ENCODE assay signal across 23 mouse cellular contexts in genomic region chr3:94881840-94882239, GRCm38 (mm10). TPM values are rescaled to one million over a fixed set of nuclear protein-coding genes. Genes with fewer than 3 reads are reported as not detected.
DNase-seq lines count a peak whose midpoint lies in the region; ATAC-seq and TF ChIP-seq lines count a peak whose summit lies in the region.
"Had no signal": no experiment of that assay in that cellular context is flagged by ENCODE, and none has a peak within 500 bp of the region (broad histone marks: within the 10 kb centered on the region; RNA-seq: fewer than 3 reads in every experiment).

No protein-coding gene starts in this region.

- H3K4me3 ChIP-seq in heart, adult 2 months: no peak overlapping the region
- no peak overlapping the region for H3K4me3 ChIP-seq in heart, embryonic 12.5 days
- no peak overlapping the region for H3K4me3 ChIP-seq in liver, adult 2 months (ENCODE audit: insufficient read depth, low read depth, low read length)
- no peak overlapping the region for H3K4me3 ChIP-seq in liver, embryonic 11.5 days (ENCODE audit: low read depth, low read length)
- H3K4me3 ChIP-seq in myocyte: no peak overlapping the region
- H3K4me3 ChIP-seq: embryonic facial prominence, embryonic 10.5 days; embryonic facial prominence, embryonic 12.5 days; forebrain, embryonic 13.5 days; forebrain, embryonic 15.5 days had no signal

- H3K27me3 ChIP-seq in heart, adult 2 months (ENCODE audit: control insufficient read depth, insufficient read depth, low read length): no peaks in the 10 kb centered on the region
- H3K27me3 ChIP-seq in heart, embryonic 12.5 days (replicated peaks): no peaks in the 10 kb centered on the region
- no peaks in the 10 kb centered on the region for H3K27me3 ChIP-seq in liver, adult 2 months (ENCODE audit: control insufficient read depth, insufficient read depth, low read length)
- no peaks in the 10 kb centered on the region for H3K27me3 ChIP-seq in liver, embryonic 11.5 days (replicated peaks; ENCODE audit: control insufficient read depth, insufficient read depth, low read length)
- H3K27me3 ChIP-seq in myocyte (ENCODE audit: control insufficient read depth, insufficient read depth, insufficient read length): no peaks in the 10 kb centered on the region
- H3K27me3 ChIP-seq: embryonic facial prominence, embryonic 12.5 days; forebrain, embryonic 13.5 days; forebrain, embryonic 15.5 days; Patski had no signal

- peaks cover 9% of the 10 kb centered on the region for H3K36me3 ChIP-seq in heart, adult 2 months (ENCODE audit: control insufficient read depth, insufficient read depth, low read length)
- H3K36me3 ChIP-seq in heart, embryonic 12.5 days: peaks cover 78% of the 10 kb centered on the region
- peaks cover 40% of the 10 kb centered on the region for H3K36me3 ChIP-seq in liver, adult 2 months (ENCODE audit: control insufficient read depth, insufficient read depth, low read length)
- peaks cover 44% of the 10 kb centered on the region for H3K36me3 ChIP-seq in liver, embryonic 11.5 days (ENCODE audit: control insufficient read depth, insufficient read depth, low read length)
- peaks cover 58% of the 10 kb centered on the region for H3K36me3 ChIP-seq in myocyte (ENCODE audit: control insufficient read depth, insufficient read depth)

- H3K79me2 ChIP-seq in heart, adult 2 months (replicated peaks; ENCODE audit: control insufficient read depth, insufficient read depth, low read length): no peaks in the 10 kb centered on the region
- H3K79me2 ChIP-seq in liver, adult 2 months (ENCODE audit: control insufficient read depth, insufficient read depth, low read length): peaks cover 6% of the 10 kb centered on the region; the same call in 1 of the 2 replicates
- peaks cover 16% of the 10 kb centered on the region for H3K79me2 ChIP-seq in myocyte (ENCODE audit: control insufficient read depth, insufficient read depth)

- H3K9ac ChIP-seq in heart, adult 2 months (ENCODE audit: low read depth, low read length): no peak overlapping the region
- no peak overlapping the region for H3K9ac ChIP-seq in heart, embryonic 12.5 days
- H3K9ac ChIP-seq in liver, adult 2 months (ENCODE audit: low read depth, low read length): no peak overlapping the region
- H3K9ac ChIP-seq in liver, embryonic 11.5 days (ENCODE audit: low read depth, low read length): no peak overlapping the region
- H3K9ac ChIP-seq: embryonic facial prominence, embryonic 12.5 days; forebrain, embryonic 13.5 days; forebrain, embryonic 15.5 days; forebrain, postnatal 0 days had no signal

- no peaks in the 10 kb centered on the region for H3K9me3 ChIP-seq in heart, embryonic 12.5 days (replicated peaks)
- no peaks in the 10 kb centered on the region for H3K9me3 ChIP-seq in liver, embryonic 11.5 days (ENCODE audit: control insufficient read depth, low read length)
- H3K9me3 ChIP-seq: embryonic facial prominence, embryonic 10.5 days; embryonic facial prominence, embryonic 12.5 days; forebrain, embryonic 13.5 days; forebrain, embryonic 15.5 days had no signal

- H3ac ChIP-seq in myocyte (ENCODE audit: control insufficient read depth, insufficient read length): no peak overlapping the region

- no peak for DNase-seq in heart, adult 2 months
- no peak for DNase-seq in liver, adult 2 months (ENCODE audit: extremely low read depth, low read depth, low spot score)
- no peak for DNase-seq in liver, embryonic 11.5 days (ENCODE audit: low spot score)
- DNase-seq in thymus, postnatal 25 days: no peak
- DNase-seq: adrenal gland, adult 8-10 months; adrenal gland, postnatal 14 days; adrenal gland, postnatal 36 days; B cell, adult 2 months; cerebellum, adult 11-12 months; cerebellum, adult 2 months; cerebellum, adult 9-10 months; cerebellum, postnatal 10 days; cerebellum, postnatal 25 days; forebrain, postnatal 0 days had no signal

- peaks cover 4% of the 10 kb centered on the region for H3K4me1 ChIP-seq in heart, adult 2 months (ENCODE audit: control insufficient read depth, insufficient read depth, low read length)
- peaks cover 15% of the 10 kb centered on the region for H3K4me1 ChIP-seq in heart, embryonic 12.5 days (replicated peaks)
- peaks cover 14% of the 10 kb centered on the region for H3K4me1 ChIP-seq in liver, adult 2 months (ENCODE audit: control insufficient read depth, insufficient read depth, low read length)
- H3K4me1 ChIP-seq in liver, embryonic 11.5 days (replicated peaks; ENCODE audit: control insufficient read depth, insufficient read depth, low read length): peaks cover 11% of the 10 kb centered on the region

- H3K27ac ChIP-seq in heart, adult 2 months: no peak overlapping the region
- no peak overlapping the region for H3K27ac ChIP-seq in heart, embryonic 12.5 days (ENCODE audit: poor library complexity, severe bottlenecking)
- H3K27ac ChIP-seq in liver, adult 2 months (replicated peaks; ENCODE audit: insufficient read depth, low read depth, low read length): 0 out of 2 replicates have a peak overlapping the region, but pooled peaks have one; percentile 5
- H3K27ac ChIP-seq in liver, embryonic 11.5 days (ENCODE audit: low read depth, low read length): no peak overlapping the region
- H3K27ac ChIP-seq: embryonic facial prominence, embryonic 10.5 days; embryonic facial prominence, embryonic 12.5 days; forebrain, embryonic 13.5 days; forebrain, embryonic 15.5 days had no signal

- no peak for TF ChIP-seq EP300 in heart, adult 2 months (IDR thresholded peaks at IDR 0.05; ENCODE audit: insufficient read depth, low read depth, low read length)

- intact Hi-C loops in heart, adult 2 months (cut with DNase I): no loop called here

- TF ChIP-seq POLR2A in heart, adult 2 months (IDR thresholded peaks at IDR 0.05; ENCODE audit: insufficient read depth, low read depth, low read length): 0 out of 2 replicates have a peak, but pooled peaks have one; percentile 9
- no peak for TF ChIP-seq POLR2A in liver, adult 2 months (IDR thresholded peaks at IDR 0.05; ENCODE audit: extremely low read depth, insufficient read depth, low read length)
- no peak for TF ChIP-seq POLR2A in myocyte (IDR thresholded peaks at IDR 0.05; ENCODE audit: insufficient read length, low read depth)

- no peak overlapping the region for H3K4me2 ChIP-seq in heart, embryonic 12.5 days
- H3K4me2 ChIP-seq in liver, embryonic 11.5 days: no peak overlapping the region
- H3K4me2 ChIP-seq in myocyte (ENCODE audit: low read depth): no peak overlapping the region
- H3K4me2 ChIP-seq: embryonic facial prominence, embryonic 12.5 days; forebrain, embryonic 13.5 days; forebrain, embryonic 15.5 days had no signal

- no peak for ATAC-seq in heart, embryonic 12.5 days (ENCODE audit: insufficient number of reproducible peaks, low FRiP score)
- ATAC-seq in liver, embryonic 11.5 days (replicated peaks; ENCODE audit: low FRiP score): no peak
- ATAC-seq: activated CD4-positive, CD25-positive, alpha-beta regulatory T cell, adult 4 months; CD4-positive, CD25-positive, alpha-beta regulatory T cell, adult 4 months; forebrain, embryonic 13.5 days; forebrain, embryonic 15.5 days; forebrain, postnatal 0 days; Patski had no signal

- WGBS in heart, adult 2 months: 67% methylated on average over 4 of the region's 4 CpGs
- 70% methylated on average over 4 of the region's 4 CpGs for WGBS in heart, embryonic 12.5 days
- 52% methylated on average over 4 of the region's 4 CpGs for WGBS in liver, adult 2 months
- 78% methylated on average over 4 of the region's 4 CpGs for WGBS in liver, embryonic 11.5 days

- TF ChIP-seq CTCF in heart, adult 2 months (IDR thresholded peaks at IDR 0.05): no peak
- no peak for TF ChIP-seq CTCF in liver, adult 2 months (IDR thresholded peaks at IDR 0.05; ENCODE audit: low read depth, low read length)

TF ChIP-seq in myocyte, 11 proteins besides CTCF, POLR2A, EP300 and RAD21:
- TF ChIP-seq CEBPB (IDR thresholded peaks at IDR 0.05; ENCODE audit: insufficient read depth, poor library complexity, severe bottlenecking): no peak
- peak; percentile 63 for TF ChIP-seq POLR2AphosphoS2 (IDR thresholded peaks at IDR 0.05; ENCODE audit: insufficient read length, low read depth)

RNA-seq across cellular contexts. Expression of gene Psmb4, which starts 4.9 kb away (rescaled TPM):
- 100 to 1,000 TPM; 212 to 223 TPM for total RNA-seq in heart, adult 2 months (2021)
- 232 and 374 TPM in 2 replicates for polyA plus RNA-seq in heart, adult 2 months (2012; rRNA removed)
- polyA plus RNA-seq in heart, embryonic 12.5 days (2016; fragmentation: Nextera tagmentation; extraction: Ambion mirVana): 232 and 235 TPM in 2 replicates
- total RNA-seq in liver, adult 2 months (2014; rRNA removed): 246 and 264 TPM in 2 replicates
- polyA plus RNA-seq in liver, adult 2 months (2012; rRNA removed): 266 and 271 TPM in 2 replicates
- 342 and 349 TPM in 2 replicates for polyA plus RNA-seq in liver, embryonic 11.5 days (2014; fragmentation: Nextera tagmentation; extraction: Ambion mirVana)
- polyA plus RNA-seq in myocyte (2012; fragmentation: generic; extraction: Trizol): 475 TPM

RNA-seq across cellular contexts. Expression of gene Pogz, which starts 44.5 kb away (rescaled TPM):
- total RNA-seq in heart, adult 2 months (2021): 10 to 100 TPM; 17.3 TPM
- polyA plus RNA-seq in heart, adult 2 months (2012; rRNA removed): 13.7 and 16.4 TPM in 2 replicates
- 12.3 and 12.8 TPM in 2 replicates for polyA plus RNA-seq in heart, embryonic 12.5 days (2016; fragmentation: Nextera tagmentation; extraction: Ambion mirVana)
- total RNA-seq in liver, adult 2 months (2014; rRNA removed): 6.3 and 6.8 TPM in 2 replicates
- polyA plus RNA-seq in liver, adult 2 months (2012; rRNA removed): 6.4 and 9.9 TPM in 2 replicates
- polyA plus RNA-seq in liver, embryonic 11.5 days (2014; fragmentation: Nextera tagmentation; extraction: Ambion mirVana): 12.2 and 12.7 TPM in 2 replicates
- polyA plus RNA-seq in myocyte (2012; fragmentation: generic; extraction: Trizol): 11.5 TPM

RNA-seq across cellular contexts. Expression of gene Selenbp1, which starts 51.0 kb away (rescaled TPM):
- total RNA-seq in heart, adult 2 months (2021): 100 to 1,000 TPM; 100 to 122 TPM
- 190 and 223 TPM in 2 replicates for polyA plus RNA-seq in heart, adult 2 months (2012; rRNA removed)
- 42.3 and 43.9 TPM in 2 replicates for polyA plus RNA-seq in heart, embryonic 12.5 days (2016; fragmentation: Nextera tagmentation; extraction: Ambion mirVana)
- 631 and 642 TPM in 2 replicates for total RNA-seq in liver, adult 2 months (2014; rRNA removed)
- 641 and 744 TPM in 2 replicates for polyA plus RNA-seq in liver, adult 2 months (2012; rRNA removed)
- 68.2 and 82.0 TPM in 2 replicates for polyA plus RNA-seq in liver, embryonic 11.5 days (2014; fragmentation: Nextera tagmentation; extraction: Ambion mirVana)
- 0.44 TPM for polyA plus RNA-seq in myocyte (2012; fragmentation: generic; extraction: Trizol)

Comparison
In these comparisons a context has a peak if more than half of its experiments do, and no peak if none do; other contexts are left out.
1. RNA of gene Selenbp1, which starts 51.0 kb away (polyA plus RNA-seq): 641 to 744 TPM in liver, adult 2 months, 190 to 223 TPM in heart, adult 2 months, 68.2 to 82.0 TPM in liver, embryonic 11.5 days and 42.3 to 43.9 TPM in heart, embryonic 12.5 days; 0.44 TPM in myocyte (single experiment); every median in the first group is over 10 times any median in the second.